In the genomic region with DNA sequence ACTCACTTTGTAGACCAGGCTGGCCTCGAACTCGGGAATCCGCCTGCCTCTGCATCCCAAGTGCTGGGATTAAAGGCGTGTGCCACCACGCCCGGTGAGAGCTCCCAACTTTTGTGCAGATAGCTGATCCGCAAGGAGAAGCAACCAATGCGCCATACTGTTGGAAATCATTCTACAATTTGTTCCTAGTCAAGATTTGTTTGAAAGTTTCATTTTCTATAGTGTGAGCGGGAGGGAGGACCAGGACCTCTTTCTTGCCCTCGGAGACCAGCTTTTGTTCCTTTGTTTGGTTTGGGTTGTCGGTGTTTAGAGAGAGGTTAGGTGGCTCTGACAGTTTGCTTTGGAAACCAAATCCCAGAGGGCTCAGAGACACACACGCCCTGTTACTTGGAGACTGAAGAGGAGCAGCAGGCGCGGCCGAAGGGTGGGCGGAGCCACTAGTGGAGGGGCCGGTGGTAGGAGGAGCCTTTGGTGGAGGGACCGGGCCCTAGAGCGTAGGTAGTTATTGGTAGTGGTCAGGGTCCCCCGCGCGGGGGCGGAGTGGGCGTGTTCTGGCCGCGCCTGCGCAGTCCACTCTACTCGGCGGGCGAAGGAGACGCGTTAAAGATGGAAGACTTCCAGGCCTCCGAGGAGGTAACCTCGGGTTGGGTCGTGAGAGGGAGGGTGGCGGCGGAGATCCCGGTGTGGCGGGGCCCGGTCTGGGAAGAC, we compare ENCODE assay signal across 8 mouse cellular contexts. TPM values are rescaled to one million over a fixed set of nuclear protein-coding genes. Genes with fewer than 3 reads are reported as not detected.
DNase-seq lines count a peak whose midpoint lies in the region; ATAC-seq and TF ChIP-seq lines count a peak whose summit lies in the region.
"Not testable (repeated sequence)": the region's sequence is repeated elsewhere in the genome, so short reads cannot be mapped to it uniquely, and the experiment has no call there.

A gene (plus strand): TSS at position 468 of the 708 bp plus-strand sequence.

- 10% methylated on average over 30 of the region's 40 CpGs for WGBS in forebrain, embryonic 15.5 days
- whole genome bisulfite sequencing in lung, embryonic 16.5 days, result 3% methylated on average over 22 of the region's 40 CpGs

- DNase-seq in G1E (ENCODE audit: low spot score), result peak; percentile 13
- peak; percentile 87 for DNase-seq in cerebellum, adult 11-12 months
- peak; percentile 82 for DNase-seq in heart, postnatal 4 days
- peak; percentile 33 to 46 for DNase-seq in layer of hippocampus, adult 2 months (ENCODE audit: low spot score in 2 of 2)
- peak; percentile 84 for DNase-seq in ovary, adult 18-20 months (ENCODE audit: low spot score)
- DNase-seq in thymus, postnatal 10 days (ENCODE audit: low spot score in 2 of 2), result peak; percentile 55 to 56

- H3K9ac ChIP-seq in forebrain, embryonic 15.5 days (replicated peaks), result not testable (repeated sequence)
- peak within 1 kb of the TSS; percentile 54 for H3K9ac ChIP-seq in lung, embryonic 16.5 days (ENCODE audit: low read length)

- H3K9me3 ChIP-seq in G1E (replicated peaks); forebrain, embryonic 15.5 days; lung, embryonic 16.5 days (ENCODE audit: control insufficient read depth, low read length): not testable (repeated sequence)

- peak within 1 kb of the TSS; percentile 39 for H3K4me2 ChIP-seq in forebrain, embryonic 15.5 days (replicated peaks)
- peak within 1 kb of the TSS; percentile 48 for H3K4me2 ChIP-seq in lung, embryonic 16.5 days (ENCODE audit: low read depth, low read length)

- TF ChIP-seq CTCF in G1E (IDR thresholded peaks at IDR 0.05; ENCODE audit: low read depth, low read length); layer of hippocampus, adult 2 months (conservative IDR thresholded peaks at IDR 0.05): not testable (repeated sequence)

- 0 out of 2 replicates have a peak within 1 kb of the TSS, but pooled peaks have one; percentile 31 for H3K27ac ChIP-seq in forebrain, embryonic 15.5 days (replicated peaks)
- H3K27ac ChIP-seq in layer of hippocampus, adult 2 months, result peak within 1 kb of the TSS; percentile 37; the same call in 1 of the 2 replicates
- H3K27ac ChIP-seq in lung, embryonic 16.5 days (ENCODE audit: low read length), result peak within 1 kb of the TSS; percentile 71; the same call in 1 of the 2 replicates

- not testable (repeated sequence) for H3K36me3 ChIP-seq in G1E (replicated peaks); forebrain, embryonic 15.5 days; lung, embryonic 16.5 days (ENCODE audit: control insufficient read depth, insufficient read depth, low read length)

- H3K4me1 ChIP-seq in G1E (ENCODE audit: insufficient read depth, low read depth, low read length); forebrain, embryonic 15.5 days; lung, embryonic 16.5 days (replicated peaks; ENCODE audit: control insufficient read depth, insufficient read depth, low read length): not testable (repeated sequence)

- H3K27me3 ChIP-seq in G1E (ENCODE audit: insufficient read depth, low read length); forebrain, embryonic 15.5 days; lung, embryonic 16.5 days (ENCODE audit: control insufficient read depth, insufficient read depth, low read depth, low read length): not testable (repeated sequence)

- peak; percentile 98 for ATAC-seq in G1E (ENCODE audit: extremely low read depth, insufficient number of reproducible peaks, low FRiP score, poor library complexity, severe bottlenecking)
- peak; percentile 96 for ATAC-seq in forebrain, embryonic 15.5 days (replicated peaks)
- ATAC-seq in lung, embryonic 16.5 days (ENCODE audit: low read depth), result peak; percentile 99

- peak within 1 kb of the TSS; percentile 62; the same call in 1 of the 2 replicates for H3K4me3 ChIP-seq in G1E (ENCODE audit: low read depth, low read length)
- H3K4me3 ChIP-seq in forebrain, embryonic 15.5 days, result peak within 1 kb of the TSS; percentile 34
- peak within 1 kb of the TSS; percentile 47 for H3K4me3 ChIP-seq in layer of hippocampus, adult 2 months
- peak within 1 kb of the TSS; percentile 42 for H3K4me3 ChIP-seq in lung, embryonic 16.5 days (ENCODE audit: low read length)

RNA-seq across cellular contexts. Expression of the gene that starts here (rescaled TPM):
- 28.3 and 36.5 TPM in 2 replicates for total RNA-seq in G1E (2014; fragmentation: Nextera tagmentation)
- total RNA-seq in G1E (2017), result 21.5 and 27.6 TPM in 2 replicates
- polyA plus RNA-seq in G1E (2012), result 0.75 and 1.7 TPM in 2 replicates
- polyA plus RNA-seq in forebrain, embryonic 15.5 days (2015; fragmentation: Nextera tagmentation; extraction: Ambion mirVana), result 59.5 and 74.6 TPM in 2 replicates
- total RNA-seq in heart, postnatal 4 days (2021), result 1 to 10 TPM; 5.4 to 8.7 TPM
- total RNA-seq in layer of hippocampus, adult 2 months (2021), result 10 to 100 TPM; 13.8 to 23.3 TPM
- polyA plus RNA-seq in lung, embryonic 16.5 days (2015; fragmentation: Nextera tagmentation; extraction: Ambion mirVana), result 36.8 and 46.7 TPM in 2 replicates

Comparison
In these comparisons a context has a peak if more than half of its experiments do, and no peak if none do; other contexts are left out.
1. Peak in every context shown above with its lines: DNase-seq, ATAC-seq, H3K4me3 ChIP-seq and H3K27ac ChIP-seq.
2. RNA of the gene that starts here (polyA plus RNA-seq): 59.5 to 74.6 TPM in forebrain, embryonic 15.5 days and 36.8 to 46.7 TPM in lung, embryonic 16.5 days; 0.75 to 1.7 TPM in G1E; every median in the first group is over 10 times any median in the second.
3. DNase-seq: peak in every context shown above with its lines; median percentile 87 in cerebellum, adult 11-12 months; 84 in ovary, adult 18-20 months; 82 in heart, postnatal 4 days; 56 in thymus, postnatal 10 days; 40 in layer of hippocampus, adult 2 months; 13 in G1E.